Mouse (Mus musculus) megakaryocyte-erythroid progenitor cell, adult 5-6 weeks (primary cell): Measurements from ENCODE around the gene Slc16a3. TPM values are rescaled to one million over a fixed set of nuclear protein-coding genes. Genes with fewer than 3 reads are reported as not detected.

Experiments
- ATAC-seq: replicated peaks from 2 replicates; pipeline ENCODE4 v1.8.0; 2016; ENCODE audit warnings: mild to moderate bottlenecking, inconsistent platforms; ENCODE audit not compliant: severe bottlenecking, poor library complexity, low FRiP score, low TSS enrichment
- total RNA-seq, 2 experiments: library from RNA; stranded (forward) in 1 of 2; stranded (reverse) in 1 of 2; fragments of 200-1000, 215-1000 nt in 1 of 2; fragments of >200 nt in 1 of 2; fragmentation: Nextera tagmentation in 1 of 2; gene quantifications; 2 replicates each; pipeline ENCODE4 v1.2.3; 2014 to 2017

The Slc16a3 gene
- total RNA-seq, 2 experiments from 2014 or later, result 0.15 to 2.1 TPM

DNA sequence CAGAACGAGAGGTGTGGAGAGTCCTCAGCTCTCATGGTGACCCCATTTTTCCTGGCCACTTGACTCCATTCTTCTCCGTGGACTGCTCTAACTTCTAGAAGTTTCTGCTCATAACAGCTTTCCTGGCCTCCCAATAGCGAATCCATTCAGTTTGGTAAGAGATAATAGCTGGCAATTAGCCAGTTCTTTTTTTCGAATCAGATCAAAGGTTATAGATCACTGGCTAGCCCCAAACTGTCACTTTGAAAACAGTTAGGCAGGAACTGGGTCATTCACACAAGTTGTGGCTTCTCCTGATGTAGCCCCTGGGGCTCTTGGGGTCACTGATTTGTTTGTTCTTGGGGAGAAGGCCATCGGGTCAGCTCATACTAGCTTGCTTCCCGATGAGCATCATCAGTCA is 46.5 kb downstream of the Slc16a3 start:
- ATAC-seq, result no peak

DNA sequence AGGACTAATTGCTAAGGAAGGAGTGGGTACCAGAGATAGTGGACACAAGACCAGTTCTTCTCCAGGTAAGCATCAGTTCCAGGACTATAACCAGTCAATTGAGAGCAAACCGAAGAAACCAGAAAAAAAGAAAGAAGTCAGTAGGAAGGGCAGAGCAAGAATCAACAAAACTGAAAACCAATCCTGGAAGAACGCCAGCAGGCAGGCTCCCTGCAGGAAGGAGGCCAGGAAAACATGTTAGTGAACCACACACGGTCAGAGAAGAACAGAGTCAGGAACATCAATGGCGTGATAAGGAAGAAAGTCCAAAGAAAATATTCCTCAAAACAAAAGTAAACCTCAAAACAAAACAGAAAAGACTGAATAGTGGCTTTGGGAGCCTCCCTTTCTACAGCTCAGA is 53.7 kb downstream of the Slc16a3 start:
- ATAC-seq, result no peak

DNA sequence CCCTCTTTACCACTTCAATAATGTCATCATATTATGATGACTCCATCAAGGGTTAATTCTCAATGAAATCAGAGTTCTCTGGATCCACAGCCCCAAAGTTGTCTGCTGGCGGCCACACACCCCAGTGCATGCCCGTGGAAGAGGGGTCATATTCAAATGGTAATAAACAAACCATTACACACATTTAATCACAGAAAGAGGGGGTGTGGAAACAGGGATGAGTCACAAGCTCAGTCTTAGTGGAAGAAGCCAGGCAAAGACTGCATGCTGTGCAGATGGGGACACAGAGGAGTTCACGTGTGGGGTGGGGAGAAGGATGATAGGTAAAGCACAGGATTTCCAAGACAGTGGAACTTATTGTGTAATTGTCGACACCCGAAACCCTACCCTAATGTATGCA is 56.0 kb downstream of the Slc16a3 start:
- no peak for ATAC-seq

DNA sequence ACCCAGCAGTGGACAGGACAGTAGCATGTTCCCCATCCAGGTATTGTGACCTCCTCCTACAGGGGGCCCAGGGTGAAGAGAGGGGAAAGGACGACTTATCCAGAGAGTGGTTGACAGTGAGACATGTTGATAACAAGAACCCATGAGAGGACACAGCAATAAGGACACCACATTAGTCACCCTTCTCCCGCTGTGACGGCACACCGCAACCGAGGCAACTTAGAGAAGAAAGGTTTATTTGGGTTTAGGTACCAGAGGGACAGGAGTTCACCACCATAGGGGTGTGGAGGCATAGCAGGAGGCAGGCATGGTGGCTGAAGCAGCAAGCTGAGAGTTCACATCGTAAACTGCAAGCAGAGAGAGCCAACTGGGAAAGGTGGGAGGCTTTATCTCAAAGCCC is 57.9 kb downstream of the Slc16a3 start:
- ATAC-seq, result 0 out of 2 replicates have a peak, but pooled peaks have one; percentile 19

DNA sequence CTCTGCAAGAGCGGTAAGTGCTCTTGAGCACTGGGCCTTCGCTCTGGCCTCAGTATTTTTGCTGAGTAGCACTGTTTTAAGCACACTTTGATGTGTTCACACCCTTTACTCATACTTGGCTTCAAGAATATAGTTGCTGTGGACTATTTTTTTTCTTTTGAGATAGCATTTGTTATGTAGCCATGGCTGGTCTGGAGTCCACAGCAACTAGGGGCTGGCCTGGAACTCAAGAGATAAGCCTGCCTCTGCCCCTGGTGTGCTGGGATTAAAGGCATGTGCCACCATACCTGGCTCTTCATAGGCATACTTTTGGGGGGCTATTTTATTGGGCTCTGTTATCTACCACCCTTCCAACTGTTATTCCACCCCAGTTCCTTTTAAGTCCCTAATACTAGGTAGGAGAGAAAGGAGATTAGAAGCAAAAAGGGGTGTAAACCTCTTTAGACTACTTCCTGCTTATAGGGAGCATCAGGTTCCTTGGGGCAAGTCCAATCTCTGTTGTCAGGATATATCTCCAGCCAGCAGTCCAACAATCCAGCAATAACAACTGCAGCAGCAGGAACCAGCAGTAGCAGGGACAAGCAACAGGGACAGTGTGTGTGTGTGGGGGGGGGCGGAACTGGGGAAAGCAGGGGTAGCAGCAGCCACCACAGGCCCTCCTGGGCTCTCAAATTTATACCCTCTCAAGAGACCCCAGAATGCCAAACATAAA is 61.9 kb downstream of the Slc16a3 start:
- ATAC-seq, result peak; percentile 82

Other genes with a start within 250 kb of the Slc16a3 start
- 132 and 157 TPM in 2 replicates for gene Cenpx, start 234.7 kb upstream of the Slc16a3 start, total RNA-seq (2014; fragmentation: Nextera tagmentation)
- gene Cenpx, start 234.7 kb upstream of the Slc16a3 start, total RNA-seq (2017), result 95.0 and 99.4 TPM in 2 replicates
- gene Lrrc45, start 234.6 kb upstream of the Slc16a3 start, total RNA-seq (2014; fragmentation: Nextera tagmentation), result 25.3 and 34.4 TPM in 2 replicates
- gene Lrrc45, start 234.6 kb upstream of the Slc16a3 start, total RNA-seq (2017), result 37.0 and 38.1 TPM in 2 replicates
- 1.6 and 2.9 TPM in 2 replicates for gene Rac3, start 227.0 kb upstream of the Slc16a3 start, total RNA-seq (2014; fragmentation: Nextera tagmentation)
- gene Rac3, start 227.0 kb upstream of the Slc16a3 start, total RNA-seq (2017), result not detected in 2 replicates
- gene Dcxr, start 221.2 kb upstream of the Slc16a3 start, total RNA-seq (2014; fragmentation: Nextera tagmentation), result 12.7 and 14.9 TPM in 2 replicates
- gene Dcxr, start 221.2 kb upstream of the Slc16a3 start, total RNA-seq (2017), result 6.2 and 10.2 TPM in 2 replicates
- gene Cbr2, start 216.4 kb upstream of the Slc16a3 start, total RNA-seq (2014; fragmentation: Nextera tagmentation), result not detected in 2 replicates
- not detected in 2 replicates for gene Cbr2, start 216.4 kb upstream of the Slc16a3 start, total RNA-seq (2017)
- 2.5 and 12.0 TPM in 2 replicates for gene Hmga1b, start 185.7 kb upstream of the Slc16a3 start, total RNA-seq (2014; fragmentation: Nextera tagmentation)
- 8.7 and 10.9 TPM in 2 replicates for gene Hmga1b, start 185.7 kb upstream of the Slc16a3 start, total RNA-seq (2017)
- gene Rfng, start 164.3 kb upstream of the Slc16a3 start, total RNA-seq (2014; fragmentation: Nextera tagmentation), result 43.1 and 47.2 TPM in 2 replicates
- gene Rfng, start 164.3 kb upstream of the Slc16a3 start, total RNA-seq (2017), result 4.8 and 9.5 TPM in 2 replicates
- 107 TPM in 2 replicates for gene Gps1, start 164.2 kb upstream of the Slc16a3 start, total RNA-seq (2014; fragmentation: Nextera tagmentation)
- 103 and 119 TPM in 2 replicates for gene Gps1, start 164.2 kb upstream of the Slc16a3 start, total RNA-seq (2017)
- gene Dus1l, start 152.1 kb upstream of the Slc16a3 start, total RNA-seq (2014; fragmentation: Nextera tagmentation), result 150 TPM in 2 replicates
- gene Dus1l, start 152.1 kb upstream of the Slc16a3 start, total RNA-seq (2017), result 68.4 and 87.6 TPM in 2 replicates
- 92.0 and 92.3 TPM in 2 replicates for gene Fasn, start 123.9 kb upstream of the Slc16a3 start, total RNA-seq (2014; fragmentation: Nextera tagmentation)
- 27.2 and 34.0 TPM in 2 replicates for gene Fasn, start 123.9 kb upstream of the Slc16a3 start, total RNA-seq (2017)
- 9.0 and 14.0 TPM in 2 replicates for gene Ccdc57, start 15.6 kb upstream of the Slc16a3 start, total RNA-seq (2014; fragmentation: Nextera tagmentation)
- 6.4 and 6.8 TPM in 2 replicates for gene Ccdc57, start 15.6 kb upstream of the Slc16a3 start, total RNA-seq (2017)
- gene Csnk1d, start 42.9 kb downstream of the Slc16a3 start, total RNA-seq (2014; fragmentation: Nextera tagmentation), result 64.0 and 86.0 TPM in 2 replicates
- 109 and 132 TPM in 2 replicates for gene Csnk1d, start 42.9 kb downstream of the Slc16a3 start, total RNA-seq (2017)
- 16.6 TPM in 2 replicates for gene Cd7, start 90.9 kb downstream of the Slc16a3 start, total RNA-seq (2014; fragmentation: Nextera tagmentation)
- gene Cd7, start 90.9 kb downstream of the Slc16a3 start, total RNA-seq (2017), result 1.2 and 6.7 TPM in 2 replicates
- gene Sectm1b, start 115.1 kb downstream of the Slc16a3 start, total RNA-seq (2014; fragmentation: Nextera tagmentation), result not detected in 2 replicates
- gene Sectm1b, start 115.1 kb downstream of the Slc16a3 start, total RNA-seq (2017), result not detected in 2 replicates
- gene Sectm1a, start 132.7 kb downstream of the Slc16a3 start, total RNA-seq (2014; fragmentation: Nextera tagmentation), result not detected in 2 replicates
- not detected in 2 replicates for gene Sectm1a, start 132.7 kb downstream of the Slc16a3 start, total RNA-seq (2017)
- not detected in 2 replicates for gene Tex19.2, start 170.2 kb downstream of the Slc16a3 start, total RNA-seq (2014; fragmentation: Nextera tagmentation)
- not detected in 2 replicates for gene Tex19.2, start 170.2 kb downstream of the Slc16a3 start, total RNA-seq (2017)
- gene Tex19.1, start 197.7 kb downstream of the Slc16a3 start, total RNA-seq (2014; fragmentation: Nextera tagmentation), result not detected in 2 replicates
- not detected in 2 replicates for gene Tex19.1, start 197.7 kb downstream of the Slc16a3 start, total RNA-seq (2017)
- gene Uts2r, start 211.8 kb downstream of the Slc16a3 start, total RNA-seq (2014; fragmentation: Nextera tagmentation), result not detected in 2 replicates
- gene Uts2r, start 211.8 kb downstream of the Slc16a3 start, total RNA-seq (2017), result not detected in 2 replicates